In genomic region chr10:39064732-39065131, GRCm38 (mm10) we compare ENCODE assay signal across 8 mouse cellular contexts.
DNase-seq lines count a peak whose midpoint lies in the region; TF ChIP-seq lines count a peak whose summit lies in the region.

No protein-coding gene starts in this region.

- peak; percentile 74 for TF ChIP-seq CTCF in heart, adult 2 months (IDR thresholded peaks at IDR 0.05)
- peak; percentile 30; the same call in 1 of the 2 replicates for TF ChIP-seq CTCF in cortical plate, adult 2 months (IDR thresholded peaks at IDR 0.05; ENCODE audit: extremely low read depth, insufficient read depth, low read length)
- TF ChIP-seq CTCF in olfactory bulb, adult 2 months (IDR thresholded peaks at IDR 0.05; ENCODE audit: insufficient read depth, low read depth, low read length), result 0 out of 2 replicates have a peak, but pooled peaks have one; percentile 10

- no peak for TF ChIP-seq POLR2A in heart, adult 2 months (IDR thresholded peaks at IDR 0.05; ENCODE audit: insufficient read depth, low read depth, low read length)
- TF ChIP-seq POLR2A in cortical plate, adult 2 months (IDR thresholded peaks at IDR 0.05; ENCODE audit: extremely low read depth, insufficient read depth, low read length), result no peak
- no peak for TF ChIP-seq POLR2A in olfactory bulb, adult 2 months (IDR thresholded peaks at IDR 0.05; ENCODE audit: insufficient read depth, low read depth, low read length)

- peaks cover 2% of the 10 kb centered on the region; the same call in 1 of the 2 replicates for H3K4me1 ChIP-seq in heart, adult 2 months (ENCODE audit: control insufficient read depth, insufficient read depth, low read length)
- no peaks in the 10 kb centered on the region for H3K4me1 ChIP-seq in cortical plate, adult 2 months (ENCODE audit: control insufficient read depth, insufficient read depth, low read length)
- no peaks in the 10 kb centered on the region for H3K4me1 ChIP-seq in olfactory bulb, adult 2 months (ENCODE audit: control insufficient read depth, insufficient read depth, low read length)

- H3K27ac ChIP-seq in heart, adult 2 months, result no peak overlapping the region
- H3K27ac ChIP-seq in cortical plate, adult 2 months (ENCODE audit: insufficient read depth, low read length), result no peak overlapping the region
- H3K27ac ChIP-seq in olfactory bulb, adult 2 months (ENCODE audit: insufficient read depth, low read depth, low read length), result no peak overlapping the region

- no peaks in the 10 kb centered on the region for H3K79me2 ChIP-seq in heart, adult 2 months (replicated peaks; ENCODE audit: control insufficient read depth, insufficient read depth, low read length)

- no peaks in the 10 kb centered on the region for H3K27me3 ChIP-seq in heart, adult 2 months (ENCODE audit: control insufficient read depth, insufficient read depth, low read length)

- DNase-seq in heart, adult 2 months, result peak in 1 of 2 experiments; percentile 38
- DNase-seq in heart, postnatal 25 days (ENCODE audit: low spot score), result no peak
- DNase-seq in spleen, adult 12 weeks (ENCODE audit: low spot score), result peak; percentile 4
- DNase-seq in spleen, postnatal 14 days (ENCODE audit: low spot score in 2 of 2), result no peak
- DNase-seq in layer of hippocampus, postnatal 36 days, result no peak
- no peak for DNase-seq in ovary, adult 18-20 months (ENCODE audit: low spot score)

- peaks cover 7% of the 10 kb centered on the region for H3K36me3 ChIP-seq in heart, adult 2 months (ENCODE audit: control insufficient read depth, insufficient read depth, low read length)

- no peak overlapping the region for H3K9ac ChIP-seq in heart, adult 2 months (ENCODE audit: low read depth, low read length)

- intact Hi-C loops in heart, adult 2 months (cut with DNase I), result no loop called here
- intact Hi-C loops in heart, postnatal 25 days (cut with DNase I), result no loop called here

- TF ChIP-seq EP300 in heart, adult 2 months (IDR thresholded peaks at IDR 0.05; ENCODE audit: insufficient read depth, low read depth, low read length), result no peak

- no peak overlapping the region for H3K4me3 ChIP-seq in heart, adult 2 months
- H3K4me3 ChIP-seq in cortical plate, adult 2 months (ENCODE audit: insufficient read depth, low read length), result no peak overlapping the region
- no peak overlapping the region for H3K4me3 ChIP-seq in olfactory bulb, adult 2 months (ENCODE audit: insufficient read depth, low read depth, low read length)

- 94% methylated on average over 5 of the region's 5 CpGs for WGBS in heart, adult 2 months
- WGBS in olfactory bulb, adult 2 months, result 93% methylated on average over 5 of the region's 5 CpGs

Comparison
In these comparisons a context has a peak if more than half of its experiments do, and no peak if none do; other contexts are left out.
1. CTCF ChIP-seq: peak in every context shown above with its lines; median percentile 74 in heart, adult 2 months; 30 in cortical plate, adult 2 months; 10 in olfactory bulb, adult 2 months.